Mouse (Mus musculus): ENCODE data around the gene Rapgef6. TPM values are rescaled to one million over a fixed set of nuclear protein-coding genes. Genes with fewer than 3 reads are reported as not detected.

Gene Rapgef6
- 19.6 TPM for polyA plus RNA-seq (2015; fragmentation: Illumina TruSeq; extraction: RNeasy Lipid Tissue Mini Kit (QIAGEN cat#74804); ENCODE audit: low read depth, low replicate concordance)

DNA sequence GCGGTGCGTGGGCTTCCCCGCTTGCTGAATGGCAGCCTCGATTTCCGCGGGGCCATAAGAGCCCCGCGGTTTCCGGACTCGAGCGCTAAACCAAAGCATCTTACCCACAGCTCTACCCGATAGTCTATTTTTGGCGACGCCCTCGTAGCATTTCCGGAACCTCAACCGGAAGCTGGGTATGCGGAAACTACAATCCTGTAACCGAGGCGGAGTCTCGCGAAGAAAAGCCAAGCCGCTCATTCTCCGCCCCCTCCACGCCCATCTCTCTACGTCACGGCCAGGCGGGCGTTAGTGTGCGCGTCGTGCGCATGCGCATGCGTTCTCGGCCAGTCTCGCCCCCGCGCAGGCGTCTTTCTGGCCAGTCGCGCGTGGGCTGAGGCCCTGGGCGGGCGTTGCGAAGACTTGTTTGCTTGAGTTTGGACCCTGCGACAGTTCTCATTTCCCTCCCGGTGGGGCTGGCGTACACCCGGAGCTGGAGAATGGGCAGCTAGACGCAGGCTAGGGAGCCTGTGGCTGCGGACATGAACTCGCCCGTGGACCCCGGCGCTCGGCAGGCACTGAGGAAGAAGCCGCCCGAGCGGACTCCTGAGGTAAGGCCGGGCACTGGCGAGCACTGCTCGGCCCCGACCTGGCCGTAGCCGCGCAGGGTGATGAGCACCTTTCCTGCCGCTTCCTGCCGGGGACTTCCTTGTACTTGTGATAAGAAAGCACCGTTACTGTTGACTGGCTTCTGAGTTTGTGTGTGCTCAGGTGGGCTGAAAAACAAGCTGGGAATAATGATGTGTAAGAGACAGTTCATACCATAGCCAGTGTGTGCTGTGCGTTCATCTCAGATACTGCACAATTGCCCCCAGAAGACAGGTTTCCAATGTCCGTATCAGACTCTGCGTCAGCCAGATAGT is at the start of gene Rapgef6:
Gene Rapgef6 (plus strand): TSS at position 319 of the 902 bp plus-strand sequence.

Other genes with a start within 250 kb of the Rapgef6 start
- gene Acsl6, start 219.0 kb upstream of the Rapgef6 start, polyA plus RNA-seq (2015; fragmentation: Illumina TruSeq; extraction: RNeasy Lipid Tissue Mini Kit (QIAGEN cat#74804); ENCODE audit: low read depth, low replicate concordance) = 180 TPM
- gene Meikin, start 152.2 kb upstream of the Rapgef6 start, polyA plus RNA-seq (2015; fragmentation: Illumina TruSeq; extraction: RNeasy Lipid Tissue Mini Kit (QIAGEN cat#74804); ENCODE audit: low read depth, low replicate concordance) = not detected
- 26.2 TPM for gene Fnip1, start 84.6 kb upstream of the Rapgef6 start, polyA plus RNA-seq (2015; fragmentation: Illumina TruSeq; extraction: RNeasy Lipid Tissue Mini Kit (QIAGEN cat#74804); ENCODE audit: low read depth, low replicate concordance)

Measured in brain, adult 10 weeks (tissue).